Mouse (Mus musculus) liver, embryonic 13.5 days (tissue): ENCODE results near the gene Sptssa. TPM values are rescaled to one million over a fixed set of nuclear protein-coding genes. Genes with fewer than 3 reads are reported as not detected.

Experiments used
- ATAC-seq: fragments of 200-750 bp; cut with Nextera tagmentation; 2 replicates; pipeline ENCODE4 v1.8.0; 2017; ENCODE audit warnings: low read depth, mild to moderate bottlenecking, moderate number of reproducible peaks, moderate library complexity
- DNase-seq: peaks from one replicate; pipeline ENCODE4 v3.0.0; 2022
- H3K27ac ChIP-seq: fragments of 300-500 bp; sonication (generic); 2 replicates; pipeline ENCODE4 v1.5.1; 2015; ENCODE audit warnings: moderate library complexity, mild to moderate bottlenecking, inconsistent platforms
- H3K27me3 ChIP-seq: fragments of 300-500 bp; sonication (generic); 2 replicates; pipeline ENCODE4 v1.6.1; 2015; ENCODE audit warnings: mild to moderate bottlenecking, inconsistent platforms
- H3K36me3 ChIP-seq: fragments of 300-500 bp; sonication (generic); 2 replicates; pipeline ENCODE4 v1.6.1; 2015; ENCODE audit warnings: mild to moderate bottlenecking, inconsistent platforms
- H3K4me1 ChIP-seq: fragments of 300-500 bp; sonication (generic); replicated peaks from 2 replicates; pipeline ENCODE4 v1.6.1; 2015; ENCODE audit warnings: inconsistent platforms
- H3K4me2 ChIP-seq: fragments of 300-500 bp; sonication (generic); 2 replicates; pipeline ENCODE4 v1.6.1; 2015; ENCODE audit warnings: inconsistent platforms, mild to moderate bottlenecking, moderate library complexity
- H3K4me3 ChIP-seq: fragments of 300-500 bp; sonication (generic); replicated peaks from 2 replicates; pipeline ENCODE4 v1.5.1; 2015; ENCODE audit warnings: mild to moderate bottlenecking, inconsistent platforms
- H3K9ac ChIP-seq: fragments of 300-500 bp; sonication (generic); 2 replicates; pipeline ENCODE4 v1.6.1; 2015; ENCODE audit warnings: mild to moderate bottlenecking, inconsistent platforms
- H3K9me3 ChIP-seq: fragments of 300-500 bp; sonication (generic); replicated peaks from 2 replicates; pipeline ENCODE4 v1.6.1; 2016; ENCODE audit warnings: inconsistent platforms
- WGBS: fragments of 180-500 bp; shearing (Covaris S2); methylation state at CpG from one replicate; pipeline ENCODE4 v1.1.7; 2015; ENCODE audit not compliant: insufficient replicate concordance; 5-methylcytosine and 5-hydroxymethylcytosine counted together
- polyA plus RNA-seq: library from polyadenylated mRNA; unstranded; fragments of >200 nt; fragmentation: Nextera tagmentation; extraction: Ambion mirVana; gene quantifications from 2 replicates; pipeline ENCODE4 v1.2.1, GENCODE M21; 2015

Sptssa gene
- polyA plus RNA-seq, 1 experiment from 2014 or later: 61.4 TPM

- no peaks in the 10 kb centered on the region for H3K27me3 ChIP-seq
- H3K4me2 ChIP-seq: peak overlapping the region; percentile 85
- H3K9me3 ChIP-seq: no peaks in the 10 kb centered on the region
- peak overlapping the region; percentile 85; the same call in 1 of the 2 replicates for H3K9ac ChIP-seq
- peak overlapping the region; percentile 78; the same call in 1 of the 2 replicates for H3K4me3 ChIP-seq
- H3K36me3 ChIP-seq: 0 out of 2 replicates have a peak, but pooled peaks cover 8% of the 10 kb centered on the region
- H3K4me1 ChIP-seq: peaks cover 56% of the 10 kb centered on the region
- no peak for ATAC-seq
- no peak for DNase-seq
- 39% methylated on average over 4 of the region's 4 CpGs for WGBS
- H3K27ac ChIP-seq: 0 out of 2 replicates have a peak overlapping the region, but pooled peaks have one; percentile 22
These were observed 2.2 kb downstream of the Sptssa start for GRCm38 (mm10) chr12:54654141-54654540.

- WGBS: 56% methylated on average over 12 of the region's 12 CpGs
- no peak overlapping the region for H3K27ac ChIP-seq
- H3K27me3 ChIP-seq: no peaks in the 10 kb centered on the region
- peaks cover 50% of the 10 kb centered on the region for H3K4me1 ChIP-seq
- DNase-seq: no peak
- H3K9ac ChIP-seq: no peak overlapping the region
- H3K36me3 ChIP-seq: 0 out of 2 replicates have a peak, but pooled peaks cover 16% of the 10 kb centered on the region
- peak overlapping the region; percentile 28; the same call in 1 of the 2 replicates for H3K4me2 ChIP-seq
- H3K4me3 ChIP-seq: no peak overlapping the region
- no peak for ATAC-seq
- H3K9me3 ChIP-seq: no peaks in the 10 kb centered on the region
These were observed 4.0 kb downstream of the Sptssa start for GRCm38 (mm10) chr12:54652346-54652745.

- DNase-seq: no peak
- no peaks in the 10 kb centered on the region for H3K27me3 ChIP-seq
- H3K4me1 ChIP-seq: peaks cover 44% of the 10 kb centered on the region
- WGBS: 47% methylated on average over 8 of the region's 8 CpGs
- peaks cover 17% of the 10 kb centered on the region; the same call in 1 of the 2 replicates for H3K36me3 ChIP-seq
- H3K9me3 ChIP-seq: no peaks in the 10 kb centered on the region
- H3K27ac ChIP-seq: no peak overlapping the region; the same call in 1 of the 2 replicates
- no peak overlapping the region for H3K9ac ChIP-seq
- ATAC-seq: no peak
- 0 out of 2 replicates have a peak overlapping the region, but pooled peaks have one; percentile 28 for H3K4me2 ChIP-seq
- H3K4me3 ChIP-seq: no peak overlapping the region
These were observed 4.6 kb downstream of the Sptssa start for GRCm38 (mm10) chr12:54651820-54652219.

GRCm38 (mm10) chr12:54651158-54651557 lies 5.2 kb downstream of the Sptssa start:
- Histone ChIP-seq H3K4me3 (no peak overlapping the region), H3K4me2 (no peak overlapping the region), H3K9me3 (no peaks in the 10 kb centered on the region), H3K27ac (no peak overlapping the region), H3K36me3 (peaks cover 23% of the 10 kb centered on the region; the same call in 1 of the 2 replicates), H3K9ac (no peak overlapping the region), H3K4me1 (peaks cover 42% of the 10 kb centered on the region), H3K27me3 (no peaks in the 10 kb centered on the region)
- DNase-seq (no peak), ATAC-seq (no peak)
- 57% methylated on average over 1 of the region's 1 CpGs for WGBS

GRCm38 (mm10) chr12:54644947-54645346 lies 11.4 kb downstream of the Sptssa start:
- ATAC-seq (no peak), DNase-seq (no peak)
- H3K4me1 ChIP-seq: peaks cover 5% of the 10 kb centered on the region; the same call in 1 of the 2 replicates
- no peak overlapping the region for H3K9ac ChIP-seq
- H3K27ac ChIP-seq: no peak overlapping the region
- no peak overlapping the region for H3K4me2 ChIP-seq
- no peak overlapping the region for H3K4me3 ChIP-seq
- H3K27me3 ChIP-seq: no peaks in the 10 kb centered on the region
- peaks cover 16% of the 10 kb centered on the region; the same call in 1 of the 2 replicates for H3K36me3 ChIP-seq
- 69% methylated on average over 2 of the region's 2 CpGs for WGBS
- H3K9me3 ChIP-seq: no peaks in the 10 kb centered on the region

GRCm38 (mm10) chr12:54643320-54643892 lies 13.0 kb downstream of the Sptssa start:
- Histone ChIP-seq H3K4me2 (no peak overlapping the region), H3K27me3 (no peaks in the 10 kb centered on the region), H3K36me3 (peaks cover 16% of the 10 kb centered on the region; the same call in 1 of the 2 replicates), H3K9ac (no peak overlapping the region), H3K4me1 (peaks cover 5% of the 10 kb centered on the region; the same call in 1 of the 2 replicates), H3K9me3 (no peaks in the 10 kb centered on the region), H3K4me3 (no peak overlapping the region), H3K27ac (no peak overlapping the region)
- WGBS: 18% methylated on average over 5 of the region's 5 CpGs
- ATAC-seq: no peak
- DNase-seq: no peak

GRCm38 (mm10) chr12:54641374-54641773 lies 15.0 kb downstream of the Sptssa start:
- ATAC-seq (no peak), DNase-seq (no peak)
- H3K4me1 ChIP-seq: peaks cover 5% of the 10 kb centered on the region; the same call in 1 of the 2 replicates
- no peak overlapping the region for H3K9ac ChIP-seq
- 80% methylated on average over 4 of the region's 4 CpGs for WGBS
- H3K4me3 ChIP-seq: no peak overlapping the region
- no peaks in the 10 kb centered on the region for H3K27me3 ChIP-seq
- no peak overlapping the region for H3K4me2 ChIP-seq
- no peak overlapping the region for H3K27ac ChIP-seq
- no peaks in the 10 kb centered on the region for H3K9me3 ChIP-seq
- H3K36me3 ChIP-seq: 0 out of 2 replicates have a peak, but pooled peaks cover 3% of the 10 kb centered on the region

- DNase-seq (no peak), ATAC-seq (no peak)
These were observed 16.1 kb downstream of the Sptssa start for GRCm38 (mm10) chr12:54640259-54640658.

GRCm38 (mm10) chr12:54637033-54637432 lies 19.3 kb downstream of the Sptssa start:
- H3K4me3 ChIP-seq: no peak overlapping the region
- H3K27me3 ChIP-seq: no peaks in the 10 kb centered on the region
- no peaks in the 10 kb centered on the region for H3K36me3 ChIP-seq
- ATAC-seq (no peak), DNase-seq (no peak)
- H3K4me1 ChIP-seq: no peaks in the 10 kb centered on the region
- no peak overlapping the region for H3K27ac ChIP-seq
- H3K9me3 ChIP-seq: no peaks in the 10 kb centered on the region
- H3K9ac ChIP-seq: no peak overlapping the region
- no peak overlapping the region for H3K4me2 ChIP-seq
- 53% methylated on average over 1 of the region's 1 CpGs for WGBS

More at GRCm38 (mm10) chr12:54640259-54640658, 16.1 kb downstream of the Sptssa start:
- Histone ChIP-seq H3K9me3 (no peaks in the 10 kb centered on the region), H3K27me3 (no peaks in the 10 kb centered on the region), H3K9ac (no peak overlapping the region), H3K4me1 (peaks cover 5% of the 10 kb centered on the region; the same call in 1 of the 2 replicates), H3K36me3 (no peaks in the 10 kb centered on the region), H3K4me2 (no peak overlapping the region), H3K4me3 (no peak overlapping the region), H3K27ac (no peak overlapping the region)
- WGBS: 69% methylated on average over 6 of the region's 6 CpGs

- DNase-seq: no peak
- Histone ChIP-seq H3K9me3 (no peaks in the 10 kb centered on the region), H3K9ac (no peak overlapping the region), H3K36me3 (no peaks in the 10 kb centered on the region), H3K4me1 (no peaks in the 10 kb centered on the region), H3K27me3 (no peaks in the 10 kb centered on the region), H3K27ac (no peak overlapping the region), H3K4me3 (no peak overlapping the region), H3K4me2 (no peak overlapping the region)
- WGBS: 64% methylated on average over 2 of the region's 2 CpGs
- ATAC-seq: no peak
These were observed 24.2 kb downstream of the Sptssa start for GRCm38 (mm10) chr12:54632141-54632540.

GRCm38 (mm10) chr12:54621942-54622341 lies 34.4 kb downstream of the Sptssa start:
- 56% methylated on average over 2 of the region's 2 CpGs for WGBS

More at GRCm38 (mm10) chr12:54621942-54622341, 34.4 kb downstream of the Sptssa start:
- Histone ChIP-seq H3K27ac (no peak overlapping the region), H3K27me3 (no peaks in the 10 kb centered on the region), H3K9ac (no peak overlapping the region), H3K4me2 (no peak overlapping the region), H3K4me1 (no peaks in the 10 kb centered on the region), H3K9me3 (no peaks in the 10 kb centered on the region), H3K4me3 (no peak overlapping the region), H3K36me3 (no peaks in the 10 kb centered on the region)
- no peak for DNase-seq
- ATAC-seq: no peak
